Mouse (Mus musculus) megakaryocyte progenitor cell, adult 5-6 weeks (primary cell): ENCODE data around the gene 1700013G24Rik. TPM values are rescaled to one million over a fixed set of nuclear protein-coding genes. Genes with fewer than 3 reads are reported as not detected.
A peak's percentile ranks its signal among the peaks of the same experiment; 100 is the strongest.

Source experiments
- ATAC-seq: replicated peaks from 2 replicates; pipeline ENCODE4 v1.8.0; 2016; ENCODE audit warnings: mild to moderate bottlenecking, moderate TSS enrichment, inconsistent platforms; ENCODE audit not compliant: poor library complexity
- total RNA-seq, 2 experiments: library from RNA; stranded (forward) in 1 of 2; stranded (reverse) in 1 of 2; fragments of 157-497, 149-512 nt in 1 of 2; fragments of 200-1000 nt in 1 of 2; gene quantifications; 2 replicates each; pipeline versions ENCODE4 v1.2.3 to v1.2.4; 2015 to 2017

The 1700013G24Rik gene
- total RNA-seq, 2 experiments from 2014 or later, result not detected

GRCm38 (mm10) chr4:137475271-137476050 is 22.4 kb downstream of the 1700013G24Rik start:
- no peak for ATAC-seq

GRCm38 (mm10) chr4:137476065-137476760 is 23.1 kb downstream of the 1700013G24Rik start:
- no peak for ATAC-seq

DNA sequence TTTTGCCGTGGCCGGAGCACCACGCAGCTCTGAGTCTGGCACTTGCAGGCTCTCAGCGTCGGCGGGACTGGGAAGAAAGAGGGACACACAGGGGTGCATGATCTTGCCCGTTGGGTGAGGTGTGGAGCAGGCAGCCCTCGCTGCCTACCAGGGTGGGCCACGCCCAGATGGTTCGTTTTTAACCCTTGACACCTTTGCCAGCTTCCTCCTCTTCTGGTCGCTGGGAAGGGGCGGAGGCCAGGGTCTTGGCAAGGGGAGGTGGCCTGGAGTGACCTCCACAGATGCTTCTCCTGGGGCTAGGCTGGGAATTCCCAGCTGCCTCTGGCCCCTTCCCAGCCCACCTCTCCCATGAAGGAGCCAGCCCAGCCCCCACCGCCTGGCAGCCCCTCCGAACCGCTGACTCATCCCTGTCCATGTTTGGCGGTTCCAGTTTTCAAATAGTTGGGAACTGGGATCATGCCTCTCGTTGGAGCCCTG is 23.7 kb downstream of the 1700013G24Rik start:
- no peak for ATAC-seq

GRCm38 (mm10) chr4:137477611-137478010 is 24.5 kb downstream of the 1700013G24Rik start:
- no peak for ATAC-seq

GRCm38 (mm10) chr4:137478306-137478705 is 25.2 kb downstream of the 1700013G24Rik start:
- ATAC-seq, result no peak

DNA sequence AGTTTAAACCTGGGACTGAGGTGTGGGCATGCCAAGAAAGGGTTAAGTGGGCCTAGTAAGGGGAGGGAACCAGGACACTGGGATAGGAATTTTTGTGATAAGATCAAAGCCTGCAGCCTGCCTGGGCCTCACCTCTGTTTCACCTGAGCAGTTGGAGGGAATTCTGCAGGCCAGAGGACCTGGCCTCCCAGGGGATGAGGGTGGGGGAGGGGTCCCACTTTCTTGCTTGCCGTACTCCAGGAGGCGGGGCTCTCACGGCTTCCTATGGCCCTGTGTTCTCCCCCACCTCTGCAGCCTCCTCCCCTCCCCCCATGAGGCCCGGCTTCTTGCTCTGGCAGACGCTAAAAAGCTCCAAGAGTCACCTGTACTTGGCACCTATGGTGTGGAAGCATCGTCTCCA is 26.7 kb downstream of the 1700013G24Rik start:
- ATAC-seq, result no peak

GRCm38 (mm10) chr4:137480191-137480992 is 27.3 kb downstream of the 1700013G24Rik start:
- no peak for ATAC-seq

GRCm38 (mm10) chr4:137480993-137481340 is 27.9 kb downstream of the 1700013G24Rik start:
- ATAC-seq, result no peak

GRCm38 (mm10) chr4:137481381-137482030 is 28.4 kb downstream of the 1700013G24Rik start:
- ATAC-seq, result no peak

DNA sequence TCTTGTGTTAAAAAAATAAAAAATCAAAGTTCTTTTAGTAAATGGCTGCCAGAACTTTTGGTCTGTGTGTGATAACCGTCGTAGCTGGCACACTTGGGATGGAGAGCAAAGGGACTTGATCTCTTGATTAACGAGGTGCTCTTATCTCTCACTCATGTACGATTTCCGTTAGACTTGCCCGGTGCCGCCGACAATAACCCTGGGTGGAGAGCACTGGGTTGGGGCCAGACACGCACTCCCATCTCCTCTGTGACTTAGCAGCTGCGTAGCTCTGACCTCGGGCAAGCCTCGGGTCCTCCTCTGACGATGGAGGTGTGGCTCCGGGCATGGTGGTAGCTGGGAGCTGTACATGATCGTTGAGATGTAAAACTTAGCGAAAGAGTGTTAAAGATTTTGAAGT is 30.8 kb downstream of the 1700013G24Rik start:
- peak; percentile 83 for ATAC-seq

GRCm38 (mm10) chr4:137484586-137484985 is 31.5 kb downstream of the 1700013G24Rik start:
- ATAC-seq, result no peak

- ATAC-seq, result no peak
These were observed 32.3 kb downstream of the 1700013G24Rik start for GRCm38 (mm10) chr4:137485258-137485960.

DNA sequence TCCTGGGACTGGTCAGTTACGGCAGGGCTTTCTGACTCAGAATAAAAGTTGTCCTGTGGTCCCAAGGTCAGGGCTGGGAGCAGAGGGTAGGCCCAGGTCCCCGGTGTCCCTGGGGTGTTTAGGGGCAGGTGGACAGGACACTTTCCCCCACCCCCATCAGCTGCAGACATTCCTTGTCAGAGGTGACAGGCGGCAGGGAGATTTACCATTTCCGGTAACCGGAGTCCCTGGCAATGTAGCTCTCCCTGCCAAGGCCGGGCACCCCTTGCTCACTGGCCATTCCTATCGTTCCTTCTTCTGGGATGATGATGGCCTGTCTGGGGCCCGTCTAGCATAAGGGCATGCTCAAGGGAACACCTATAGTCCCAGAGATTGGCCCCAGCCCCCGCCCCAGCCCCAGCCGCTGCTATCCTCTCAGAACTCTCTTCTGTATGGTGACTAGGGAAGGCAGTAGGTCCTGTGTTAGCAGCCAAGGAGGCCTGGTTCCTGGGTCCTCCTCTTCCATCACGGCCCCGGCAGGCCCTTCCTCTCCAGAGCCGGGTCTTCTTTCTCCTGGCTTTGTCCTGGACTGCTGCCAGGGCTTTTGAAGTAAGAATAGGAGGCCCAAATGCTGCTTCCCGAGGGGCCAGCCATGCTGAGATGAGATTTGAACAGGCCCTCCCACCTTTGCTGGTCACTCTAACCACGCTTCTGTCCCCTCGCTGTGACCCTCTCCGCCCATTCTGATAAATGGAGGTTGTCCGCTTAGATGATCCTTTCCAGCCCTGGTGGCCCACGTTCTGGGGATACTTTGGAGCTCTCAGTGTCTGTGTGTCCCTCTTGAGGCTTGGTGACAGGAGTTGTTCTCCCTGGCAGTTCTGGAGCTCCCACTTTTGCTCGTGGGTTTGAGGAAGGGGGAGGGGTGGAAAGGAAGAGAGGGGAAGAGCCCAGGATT is 33.3 kb downstream of the 1700013G24Rik start:
- ATAC-seq, result no peak

- no peak for ATAC-seq
These were observed 34.4 kb downstream of the 1700013G24Rik start for GRCm38 (mm10) chr4:137487286-137488000.

DNA sequence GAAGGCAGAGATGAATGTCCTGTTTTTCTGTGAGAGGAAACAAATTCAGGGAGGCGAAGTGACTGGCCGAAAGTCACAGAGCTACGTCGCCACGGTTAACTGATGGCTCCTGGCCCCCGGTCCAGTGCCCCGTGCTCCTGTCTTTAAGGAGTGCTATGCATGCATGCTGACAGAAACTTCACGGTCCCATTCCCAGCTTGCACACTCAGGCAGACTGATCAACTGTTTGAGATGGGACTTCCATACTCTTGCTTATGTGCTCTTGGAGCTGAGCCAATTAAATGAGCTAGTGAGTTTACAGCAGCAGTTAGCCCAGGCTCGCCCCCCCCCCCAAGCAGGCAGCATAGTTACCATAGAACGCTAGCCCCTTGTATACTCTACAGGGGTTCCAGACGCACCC is 35.0 kb downstream of the 1700013G24Rik start:
- no peak for ATAC-seq

DNA sequence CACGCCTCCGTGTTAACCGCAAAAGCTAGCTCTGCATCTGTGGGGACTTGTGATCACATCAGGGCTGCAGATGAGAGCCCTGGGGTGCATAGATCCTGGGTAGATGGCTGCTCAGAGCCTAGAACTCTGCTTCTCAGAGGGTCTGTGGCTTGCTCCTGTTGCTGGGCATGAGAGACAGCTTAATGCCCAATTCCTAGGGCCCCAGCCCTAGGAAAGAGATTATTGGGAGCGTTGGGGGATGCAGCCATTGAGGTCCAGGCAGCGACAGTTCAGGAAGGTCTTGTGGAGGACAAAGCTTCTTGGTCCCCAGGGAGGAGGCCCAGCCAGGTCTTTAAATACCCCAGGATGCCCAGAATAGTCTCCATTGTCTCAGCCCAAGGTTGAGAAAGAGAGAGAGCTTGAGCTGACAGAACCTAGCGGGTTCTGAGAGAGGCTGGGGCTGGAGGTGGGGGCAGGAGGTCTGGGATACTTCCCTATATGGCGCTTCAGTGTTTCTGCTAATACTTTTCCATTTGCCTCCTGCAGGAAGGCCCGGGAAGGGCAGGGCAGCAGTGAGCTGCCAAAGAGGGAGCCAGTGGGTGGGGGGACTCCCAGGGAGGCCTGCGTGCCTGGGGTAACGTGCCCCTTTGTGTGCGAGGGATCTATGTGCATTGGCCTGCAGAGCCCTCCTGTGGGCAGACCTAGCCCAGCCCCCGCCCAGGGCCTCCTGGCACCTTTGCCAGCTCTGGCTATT is 35.7 kb downstream of the 1700013G24Rik start:
- ATAC-seq, result 0 out of 2 replicates have a peak, but pooled peaks have one; percentile 23

DNA sequence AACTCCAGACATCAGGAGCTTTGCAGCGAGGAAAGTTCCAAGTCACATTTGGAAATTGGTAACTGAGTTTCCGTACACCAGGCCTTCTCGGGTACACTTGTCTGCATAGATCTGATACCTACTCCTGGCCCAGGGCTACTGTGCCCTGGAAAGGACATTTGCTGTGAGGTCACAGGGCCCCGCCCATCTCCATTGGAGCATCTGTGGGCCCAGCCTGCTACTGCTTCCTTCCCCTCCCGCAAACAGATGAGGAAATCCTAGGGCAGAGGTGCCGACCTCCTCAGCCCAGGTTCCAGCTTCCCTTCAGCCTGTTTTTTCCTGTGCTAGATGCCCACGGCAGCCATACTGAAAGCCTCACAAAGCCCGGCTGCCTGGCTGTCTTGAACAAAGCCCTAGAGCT is 36.9 kb downstream of the 1700013G24Rik start:
- ATAC-seq, result no peak

DNA sequence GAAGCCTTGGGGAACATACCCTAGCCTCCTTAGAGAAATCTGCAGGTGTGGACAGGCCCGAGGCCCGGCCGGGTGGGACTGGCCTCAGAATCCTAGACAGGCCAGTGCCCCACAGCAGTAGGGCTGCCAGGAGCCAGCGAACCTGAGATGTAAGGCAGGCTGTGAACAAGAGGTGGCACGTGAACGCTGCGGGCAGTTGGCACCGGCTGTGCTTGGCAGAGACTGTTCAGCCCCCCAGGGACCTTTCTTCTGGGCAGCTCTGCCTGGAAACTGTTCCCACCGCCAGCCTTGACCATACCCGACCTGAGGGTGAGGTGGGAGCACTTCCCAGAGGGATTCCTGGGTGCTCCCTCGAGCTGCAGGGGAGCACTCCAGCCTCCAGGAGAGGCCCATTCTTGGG is 39.5 kb downstream of the 1700013G24Rik start:
- ATAC-seq, result no peak
